Mouse (Mus musculus) embryonic facial prominence, embryonic 12.5 days (tissue): ENCODE data around the gene Gm37240. TPM values are rescaled to one million over a fixed set of nuclear protein-coding genes. Genes with fewer than 3 reads are reported as not detected.
A peak's percentile ranks its signal among the peaks of the same experiment; 100 is the strongest.

Source experiments
- ATAC-seq: fragments of 200-750 bp; cut with Nextera tagmentation; 2 replicates; pipeline ENCODE4 v1.8.0; 2017; ENCODE audit not compliant: insufficient number of reproducible peaks, insufficient read depth, low FRiP score, low TSS enrichment
- H3K27ac ChIP-seq: fragments of 300-500 bp; sonication (generic); 2 replicates; pipeline ENCODE4 v1.5.1; 2016; ENCODE audit warnings: mild to moderate bottlenecking
- H3K27me3 ChIP-seq: fragments of 300-500 bp; sonication (generic); 2 replicates; pipeline ENCODE4 v1.6.1; 2016; ENCODE audit warnings: mild to moderate bottlenecking, moderate library complexity
- H3K36me3 ChIP-seq: fragments of 300-500 bp; sonication (generic); 2 replicates; pipeline ENCODE4 v1.6.1; 2016; ENCODE audit warnings: mild to moderate bottlenecking
- H3K4me1 ChIP-seq: fragments of 300-500 bp; sonication (generic); 2 replicates; pipeline ENCODE4 v1.6.1; 2016
- H3K4me2 ChIP-seq: fragments of 300-500 bp; sonication (generic); replicated peaks from 2 replicates; pipeline ENCODE4 v1.6.1; 2016; ENCODE audit warnings: mild to moderate bottlenecking, moderate library complexity
- H3K4me3 ChIP-seq: fragments of 300-500 bp; sonication (generic); 2 replicates; pipeline ENCODE4 v1.5.1; 2016; ENCODE audit warnings: mild to moderate bottlenecking
- H3K9ac ChIP-seq: fragments of 300-500 bp; sonication (generic); 2 replicates; pipeline ENCODE4 v1.6.1; 2016; ENCODE audit warnings: mild to moderate bottlenecking, moderate library complexity
- H3K9me3 ChIP-seq: fragments of 300-500 bp; sonication (generic); 2 replicates; pipeline ENCODE4 v1.6.1; 2016; ENCODE audit warnings: mild to moderate bottlenecking, moderate library complexity
- WGBS: fragments of 180-500 bp; shearing (Covaris S2); methylation state at CpG from one replicate; pipeline ENCODE4 v1.1.7; 2016; 5-methylcytosine and 5-hydroxymethylcytosine counted together
- polyA plus RNA-seq: library from polyadenylated mRNA; unstranded; fragments of >200 nt; fragmentation: Nextera tagmentation; extraction: Ambion mirVana; gene quantifications from 2 replicates; pipeline ENCODE4 v1.2.1, GENCODE M21; 2016

The Gm37240 gene
- polyA plus RNA-seq, 1 experiment from 2014 or later = 4.0 TPM

DNA sequence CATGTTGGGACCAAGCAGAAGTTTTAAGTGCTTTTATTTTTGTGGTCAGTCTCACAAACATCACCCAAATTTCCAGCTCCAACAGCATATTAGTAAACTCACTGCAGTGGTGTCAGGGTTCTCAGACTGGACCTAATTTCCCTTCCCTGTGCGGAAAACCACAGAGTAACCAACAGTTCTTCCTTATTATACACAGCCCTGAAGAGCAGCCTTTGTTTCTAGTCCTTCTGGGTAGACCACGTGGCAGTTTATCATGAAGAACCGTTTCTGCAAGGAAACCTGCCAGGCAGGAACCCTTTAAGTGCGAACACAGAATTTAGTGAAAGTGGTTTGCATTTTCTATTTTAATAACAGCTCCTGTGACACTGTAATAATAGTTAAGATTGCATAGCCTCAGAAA lies 1395.2 kb downstream of the Gm37240 start:
- Histone ChIP-seq H3K36me3 (0 out of 2 replicates have a peak, but pooled peaks cover 4% of the 10 kb centered on the region), H3K27ac (no peak overlapping the region), H3K27me3 (no peaks in the 10 kb centered on the region), H3K4me3 (no peak overlapping the region), H3K4me2 (no peak overlapping the region), H3K9ac (no peak overlapping the region), H3K9me3 (no peaks in the 10 kb centered on the region), H3K4me1 (no peaks in the 10 kb centered on the region)
- no peak for ATAC-seq
- WGBS = 77% methylated on average over 4 of the region's 4 CpGs

DNA sequence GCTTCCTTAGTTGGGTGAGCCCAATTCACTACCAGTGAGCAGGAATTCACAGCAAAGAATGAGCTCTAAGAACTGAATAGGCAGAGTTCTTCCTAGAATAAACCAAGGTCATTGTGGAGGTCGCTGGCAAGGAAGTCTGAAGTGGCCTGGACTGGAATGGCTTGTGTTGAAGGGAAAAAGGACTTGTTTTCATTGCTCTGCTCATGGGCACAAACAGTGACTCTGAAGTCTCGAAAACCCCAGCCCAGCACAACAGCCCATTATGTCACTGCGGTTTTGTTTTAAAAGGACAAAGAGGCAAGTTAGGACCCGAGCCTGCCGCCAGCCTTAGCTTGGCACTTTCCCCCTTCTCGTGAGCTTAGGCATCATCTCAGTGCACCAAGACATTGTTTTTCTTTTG lies 1398.6 kb downstream of the Gm37240 start:
- no peak overlapping the region for H3K9ac ChIP-seq
- H3K4me1 ChIP-seq = no peaks in the 10 kb centered on the region
- ATAC-seq = no peak
- WGBS = 33% methylated on average over 6 of the region's 6 CpGs
- H3K27ac ChIP-seq = no peak overlapping the region
- H3K4me2 ChIP-seq = no peak overlapping the region
- no peak overlapping the region for H3K4me3 ChIP-seq
- H3K27me3 ChIP-seq = no peaks in the 10 kb centered on the region
- 0 out of 2 replicates have a peak, but pooled peaks cover 4% of the 10 kb centered on the region for H3K36me3 ChIP-seq
- no peaks in the 10 kb centered on the region for H3K9me3 ChIP-seq

DNA sequence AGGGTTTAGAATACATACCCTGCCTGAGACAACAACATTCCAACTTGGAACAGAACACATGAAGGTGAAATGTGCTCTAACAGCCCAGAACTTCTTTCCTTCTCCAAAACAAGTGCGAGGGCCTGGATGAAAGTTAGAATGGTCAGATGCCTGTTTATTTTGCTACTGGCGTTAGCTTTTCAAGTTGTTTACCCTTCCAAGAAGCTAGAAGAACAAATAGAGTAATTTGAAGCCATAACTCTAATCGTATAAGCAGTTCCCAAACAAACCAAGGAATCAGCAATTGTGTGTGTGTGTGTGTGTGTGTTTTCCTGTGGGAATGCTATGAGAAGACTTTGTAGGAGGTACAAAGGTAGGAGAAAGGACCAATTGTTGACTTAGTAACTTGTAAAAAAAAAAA lies 1402.4 kb downstream of the Gm37240 start:
- Histone ChIP-seq H3K36me3 (no peaks in the 10 kb centered on the region), H3K27me3 (peaks cover 23% of the 10 kb centered on the region; the same call in 1 of the 2 replicates), H3K4me3 (no peak overlapping the region), H3K27ac (no peak overlapping the region), H3K4me2 (no peak overlapping the region), H3K9me3 (no peaks in the 10 kb centered on the region), H3K4me1 (0 out of 2 replicates have a peak, but pooled peaks cover 3% of the 10 kb centered on the region), H3K9ac (no peak overlapping the region)
- ATAC-seq = no peak
- WGBS = 66% methylated on average over 3 of the region's 3 CpGs

DNA sequence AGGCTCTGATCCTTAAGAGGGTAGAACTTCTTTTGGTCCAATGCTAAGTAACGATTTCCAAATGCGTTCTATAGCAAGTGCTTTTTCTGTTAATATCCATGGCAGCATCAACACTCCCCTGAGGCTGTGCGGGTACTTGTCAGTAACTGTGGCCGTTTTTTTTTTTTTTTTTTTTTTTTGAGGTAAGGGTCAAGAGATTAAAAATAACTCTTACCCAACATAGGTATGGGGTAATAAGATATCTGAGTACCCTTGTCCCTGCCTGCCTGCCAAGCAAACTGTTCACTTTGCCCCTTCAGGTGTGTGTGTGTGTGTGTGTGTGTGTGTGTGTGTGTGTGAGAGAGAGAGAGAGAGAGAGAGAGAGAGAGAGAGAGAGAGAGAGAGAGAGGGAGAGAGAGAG lies 1403.0 kb downstream of the Gm37240 start:
- Histone ChIP-seq H3K27me3 (peaks cover 29% of the 10 kb centered on the region), H3K9ac (no peak overlapping the region), H3K4me1 (0 out of 2 replicates have a peak, but pooled peaks cover 3% of the 10 kb centered on the region), H3K4me3 (no peak overlapping the region), H3K27ac (no peak overlapping the region), H3K36me3 (no peaks in the 10 kb centered on the region), H3K4me2 (no peak overlapping the region), H3K9me3 (no peaks in the 10 kb centered on the region)
- WGBS = 64% methylated on average over 4 of the region's 4 CpGs
- ATAC-seq = no peak

DNA sequence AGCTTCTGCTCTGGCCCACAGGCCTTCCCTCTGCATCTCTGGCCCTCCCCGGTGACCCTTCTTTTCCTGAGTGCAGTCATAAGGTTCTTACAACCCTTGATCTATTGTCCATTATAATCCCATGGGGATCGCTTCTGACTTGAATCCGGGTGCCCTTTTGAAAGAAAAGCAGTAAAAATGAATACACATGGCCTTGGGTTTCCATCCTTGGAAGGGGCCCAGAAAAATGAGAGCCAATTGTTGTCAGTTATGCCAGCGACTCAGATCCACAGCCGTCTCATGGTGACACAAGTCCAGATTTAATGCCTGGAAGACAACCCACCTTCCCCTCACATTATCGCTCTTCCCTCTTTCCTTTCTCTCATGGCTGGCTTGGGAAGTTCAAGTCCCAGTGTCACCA lies 1405.2 kb downstream of the Gm37240 start:
- peaks cover 50% of the 10 kb centered on the region for H3K27me3 ChIP-seq
- no peak overlapping the region for H3K4me2 ChIP-seq
- H3K9me3 ChIP-seq = no peaks in the 10 kb centered on the region
- ATAC-seq = no peak
- H3K4me3 ChIP-seq = no peak overlapping the region
- peaks cover 9% of the 10 kb centered on the region; the same call in 1 of the 2 replicates for H3K4me1 ChIP-seq
- H3K9ac ChIP-seq = no peak overlapping the region
- no peaks in the 10 kb centered on the region for H3K36me3 ChIP-seq
- 65% methylated on average over 6 of the region's 6 CpGs for WGBS
- H3K27ac ChIP-seq = no peak overlapping the region

DNA sequence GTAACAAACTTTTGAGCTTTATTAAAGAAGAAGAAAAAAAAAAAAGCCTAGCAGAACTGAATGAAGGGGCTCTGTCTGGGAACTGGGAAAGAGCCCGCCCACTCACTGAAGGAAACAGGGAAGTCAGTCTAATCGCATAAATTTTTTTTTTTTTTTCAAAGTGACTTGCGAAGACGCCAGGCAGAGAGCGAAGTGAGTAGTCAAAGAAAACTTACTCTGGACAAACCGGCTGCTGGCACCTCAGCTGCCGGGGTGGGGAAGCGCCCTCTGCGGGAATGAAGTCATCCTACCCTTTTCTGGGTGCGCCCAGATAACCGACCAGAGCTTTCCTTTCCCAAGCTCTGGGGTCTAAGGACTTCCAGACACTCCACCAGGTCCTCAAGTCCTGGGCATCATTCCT lies 1406.2 kb downstream of the Gm37240 start:
- Histone ChIP-seq H3K27ac (no peak overlapping the region), H3K4me1 (peaks cover 12% of the 10 kb centered on the region), H3K36me3 (no peaks in the 10 kb centered on the region), H3K4me3 (peak overlapping the region; percentile 59), H3K4me2 (peak overlapping the region; percentile 97), H3K9me3 (no peaks in the 10 kb centered on the region), H3K27me3 (peaks cover 54% of the 10 kb centered on the region), H3K9ac (no peak overlapping the region)
- WGBS = 4% methylated on average over 11 of the region's 11 CpGs
- no peak for ATAC-seq

DNA sequence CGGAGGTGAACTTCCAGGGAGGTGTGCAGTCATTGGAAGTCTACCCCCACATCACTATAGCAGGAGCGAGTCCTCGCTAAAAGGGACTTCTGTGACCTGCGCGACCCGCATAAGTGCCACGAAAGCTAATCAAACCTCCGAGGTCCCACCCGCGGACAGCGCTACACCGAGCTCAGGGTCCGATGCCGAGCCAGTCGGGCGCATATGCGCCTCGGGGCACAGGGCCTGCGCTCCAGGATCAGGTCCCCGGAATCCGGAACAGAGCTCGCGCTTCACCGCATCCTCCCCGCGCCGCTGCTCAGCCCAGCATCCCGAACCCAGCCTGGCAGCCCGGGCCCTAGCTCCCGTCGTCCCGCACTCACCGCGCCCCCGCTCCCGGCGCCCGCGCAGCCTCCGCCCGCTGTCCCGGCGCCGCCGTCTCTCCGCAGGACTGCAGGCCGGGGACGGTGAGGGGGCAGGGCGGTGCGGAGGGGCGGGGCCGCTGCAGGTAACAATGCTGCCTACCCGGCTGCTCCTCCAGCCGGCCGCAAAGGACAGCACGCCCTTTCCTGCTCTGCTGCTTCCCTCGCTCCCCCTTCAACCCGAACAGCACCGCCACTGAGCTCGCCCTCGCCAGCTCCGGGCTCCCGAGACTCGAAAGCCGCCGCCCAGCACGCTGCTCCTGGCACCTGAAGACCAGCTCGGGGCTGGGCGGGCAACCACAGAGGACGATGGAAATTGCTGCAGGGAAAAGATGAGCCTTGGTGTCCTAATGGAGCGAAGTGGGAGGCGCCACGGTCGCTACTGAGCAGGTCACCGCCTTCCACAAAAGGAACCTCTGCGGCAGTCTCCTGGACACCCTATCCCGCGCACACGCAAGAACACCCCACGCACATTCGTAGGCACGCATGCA lies 1407.1 kb downstream of the Gm37240 start, which contains the start of gene Fhdc1:
TSS of gene Fhdc1 (minus strand) at position 424 of the 892 bp plus-strand sequence.
- H3K4me2 ChIP-seq = peak within 1 kb of the TSS; percentile 97
- peak within 1 kb of the TSS; percentile 59 for H3K4me3 ChIP-seq
- H3K9ac ChIP-seq = peak within 1 kb of the TSS; percentile 68
- peaks cover 54% of the 10 kb centered on the region for H3K27me3 ChIP-seq
- H3K4me1 ChIP-seq = peaks cover 19% of the 10 kb centered on the region
- under 1% methylated on average over 82 of the region's 82 CpGs for WGBS
- H3K36me3 ChIP-seq = no peaks in the 10 kb centered on the region
- H3K9me3 ChIP-seq = no peaks in the 10 kb centered on the region
- peak; percentile 85 for ATAC-seq
- peak within 1 kb of the TSS; percentile 60 for H3K27ac ChIP-seq

DNA sequence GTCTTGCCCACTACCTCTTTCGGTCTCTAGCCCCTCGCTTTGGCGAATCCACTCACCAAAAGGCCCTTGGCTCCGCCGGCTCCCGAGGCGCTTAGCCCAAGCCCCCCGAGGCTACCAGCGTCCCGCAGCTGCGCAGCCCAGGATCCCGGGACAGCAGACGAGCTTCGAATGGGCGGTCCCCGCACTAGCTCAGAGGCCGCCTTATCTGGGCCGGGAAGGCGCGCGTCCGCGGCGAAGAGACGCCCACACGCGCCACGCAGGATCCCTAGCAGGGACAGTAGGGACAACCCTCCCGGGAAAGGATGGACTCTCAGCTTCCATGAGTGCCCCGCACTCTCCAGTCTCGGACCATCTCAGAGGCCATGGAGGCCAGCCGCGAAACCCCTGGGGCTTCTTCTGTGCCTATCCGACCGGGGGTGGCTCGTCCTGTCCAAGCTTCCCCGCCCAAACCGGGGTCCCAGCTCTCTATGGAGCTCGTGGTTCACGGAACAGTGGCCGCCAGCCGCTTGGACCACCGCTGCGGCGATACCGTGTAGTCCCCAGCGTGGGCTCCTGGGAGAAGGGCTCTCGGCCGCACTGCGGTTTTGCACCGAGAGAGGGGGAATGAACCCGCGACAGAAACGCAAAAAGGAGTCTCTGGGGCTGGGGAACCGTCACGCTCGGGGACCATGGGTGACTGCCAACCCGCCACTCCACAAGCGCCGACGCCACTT lies 1407.9 kb downstream of the Gm37240 start:
- peak overlapping the region; percentile 97 for H3K4me2 ChIP-seq
- under 1% methylated on average over 61 of the region's 61 CpGs for WGBS
- no peak overlapping the region for H3K27ac ChIP-seq
- no peaks in the 10 kb centered on the region for H3K36me3 ChIP-seq
- peak overlapping the region; percentile 68 for H3K9ac ChIP-seq
- ATAC-seq = peak; percentile 48
- H3K9me3 ChIP-seq = no peaks in the 10 kb centered on the region
- H3K27me3 ChIP-seq = peaks cover 54% of the 10 kb centered on the region
- H3K4me3 ChIP-seq = peak overlapping the region; percentile 59
- H3K4me1 ChIP-seq = peaks cover 19% of the 10 kb centered on the region

DNA sequence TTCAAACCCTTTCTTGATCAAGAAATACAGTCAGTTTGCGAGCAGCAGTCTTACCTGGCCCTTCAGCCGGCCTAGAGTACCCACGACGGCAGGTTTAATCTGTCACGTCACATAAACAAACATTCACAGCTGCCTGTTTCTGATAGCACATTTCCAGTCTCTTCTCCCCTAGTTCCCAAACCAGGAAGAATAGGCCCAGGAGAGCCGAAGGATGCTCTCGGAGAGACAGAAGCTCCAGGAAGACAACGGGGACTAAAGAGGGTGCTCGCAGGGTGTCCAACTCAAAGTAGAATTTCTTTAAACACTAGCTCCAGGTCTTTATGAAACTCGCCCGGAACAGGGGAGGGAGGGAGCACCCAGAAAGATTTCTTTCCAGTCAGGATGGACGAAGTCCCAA lies 1408.4 kb downstream of the Gm37240 start:
- no peaks in the 10 kb centered on the region for H3K9me3 ChIP-seq
- no peak overlapping the region for H3K27ac ChIP-seq
- WGBS = 2% methylated on average over 12 of the region's 12 CpGs
- peaks cover 54% of the 10 kb centered on the region for H3K27me3 ChIP-seq
- H3K36me3 ChIP-seq = no peaks in the 10 kb centered on the region
- peak overlapping the region; percentile 97 for H3K4me2 ChIP-seq
- peak overlapping the region; percentile 59 for H3K4me3 ChIP-seq
- peak overlapping the region; percentile 68; the same call in 1 of the 2 replicates for H3K9ac ChIP-seq
- peaks cover 19% of the 10 kb centered on the region for H3K4me1 ChIP-seq
- no peak for ATAC-seq

DNA sequence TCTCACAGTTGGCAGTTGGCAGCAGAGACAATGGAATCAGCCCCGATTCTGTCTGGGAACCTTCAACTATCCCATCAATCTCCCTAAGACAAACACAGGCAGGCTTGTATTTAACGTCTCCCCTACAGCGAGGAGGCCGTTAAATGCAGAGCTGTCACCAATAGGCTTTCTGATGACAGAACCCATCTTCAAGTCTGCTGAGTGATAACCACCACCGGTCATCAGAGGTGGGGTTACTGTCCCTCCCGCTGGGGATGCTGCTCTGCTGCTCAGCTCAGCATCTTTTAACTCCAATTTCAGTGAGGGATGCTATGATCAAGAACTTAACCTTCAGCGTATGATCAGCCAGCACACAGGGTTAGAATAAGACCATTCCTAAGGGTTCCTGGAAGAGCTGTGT lies 1409.1 kb downstream of the Gm37240 start:
- H3K27me3 ChIP-seq = peaks cover 52% of the 10 kb centered on the region
- no peak for ATAC-seq
- H3K27ac ChIP-seq = no peak overlapping the region
- H3K36me3 ChIP-seq = no peaks in the 10 kb centered on the region
- H3K9ac ChIP-seq = no peak overlapping the region
- peak overlapping the region; percentile 59; the same call in 1 of the 2 replicates for H3K4me3 ChIP-seq
- H3K9me3 ChIP-seq = no peaks in the 10 kb centered on the region
- 6% methylated on average over 7 of the region's 7 CpGs for WGBS
- peaks cover 24% of the 10 kb centered on the region for H3K4me1 ChIP-seq
- H3K4me2 ChIP-seq = peak overlapping the region; percentile 97; the same call in 1 of the 2 replicates

DNA sequence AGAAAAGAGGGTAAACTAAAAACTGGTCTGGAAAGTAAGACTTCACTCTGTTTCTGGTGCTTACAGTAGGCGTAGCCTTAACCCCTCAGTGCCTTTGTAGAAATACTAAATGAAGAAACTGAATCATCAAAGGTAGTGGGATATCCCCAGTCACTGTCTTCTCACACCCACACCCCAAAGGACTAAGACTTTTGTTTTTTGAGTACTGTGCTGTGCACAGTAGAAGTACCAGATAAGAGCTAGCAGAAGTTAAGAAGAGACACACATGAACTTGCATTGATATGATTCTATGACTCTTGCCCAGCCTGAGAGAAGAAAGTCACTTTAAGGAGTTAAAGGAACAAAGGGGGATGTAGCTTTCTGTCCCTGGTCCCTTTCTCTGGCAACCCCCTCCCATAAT lies 1409.8 kb downstream of the Gm37240 start:
- Histone ChIP-seq H3K4me1 (peaks cover 29% of the 10 kb centered on the region), H3K4me2 (no peak overlapping the region), H3K36me3 (no peaks in the 10 kb centered on the region), H3K9ac (no peak overlapping the region), H3K27ac (no peak overlapping the region), H3K4me3 (no peak overlapping the region), H3K27me3 (peaks cover 52% of the 10 kb centered on the region), H3K9me3 (no peaks in the 10 kb centered on the region)
- 100% methylated on average over 1 of the region's 1 CpGs for WGBS
- no peak for ATAC-seq
